Mouse (Mus musculus): Measurements from ENCODE around the gene Fh1.

DNA sequence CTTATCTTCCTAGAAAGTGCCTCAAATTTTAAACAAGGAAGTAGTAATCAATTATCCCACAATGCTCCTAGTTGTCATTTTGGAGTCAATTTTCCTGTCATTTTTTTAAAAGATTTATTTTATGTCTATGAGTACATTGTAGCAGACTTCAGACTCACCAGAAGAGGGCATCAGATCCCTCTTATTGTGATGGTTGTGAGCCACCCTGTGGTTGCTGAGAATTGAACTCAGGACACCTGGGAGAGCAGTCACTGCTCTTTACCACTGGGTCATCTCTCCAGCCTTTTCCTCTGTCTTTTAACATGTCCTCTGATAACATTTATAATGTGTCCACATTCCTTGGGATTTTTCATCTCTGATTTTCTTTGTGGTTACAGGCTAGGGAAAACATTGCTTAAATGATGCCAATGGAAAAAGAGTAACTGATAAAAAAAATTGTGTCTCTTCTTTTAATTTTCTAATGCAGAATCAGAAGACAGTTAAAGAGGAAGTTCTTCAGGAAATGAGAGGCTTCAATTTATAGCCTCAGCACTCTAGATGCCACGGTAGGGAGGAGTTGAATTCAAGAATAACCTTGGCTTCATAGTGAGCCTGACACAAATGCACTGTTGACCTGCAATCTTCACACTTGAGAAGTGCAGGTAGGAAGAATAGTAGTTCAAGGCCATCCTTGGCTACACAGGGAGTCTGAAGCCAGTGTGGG, 706 bp upstream of the Fh1 start:
- no peak for TF ChIP-seq POLR2A (IDR thresholded peaks at IDR 0.05; ENCODE audit: insufficient read depth, low read depth, low read length)
- TF ChIP-seq EP300 (IDR thresholded peaks at IDR 0.05; ENCODE audit: insufficient read depth, low read depth, low read length) = no peak
- peak; percentile 81 for TF ChIP-seq CTCF (IDR thresholded peaks at IDR 0.05)
